Mouse (Mus musculus) erythroblast, embryonic 14.5 days (primary cell): ENCODE results near the gene Ciita. TPM values are rescaled to one million over a fixed set of nuclear protein-coding genes. Genes with fewer than 3 reads are reported as not detected.

Source experiments
- H3K27me3 ChIP-seq: 2 replicates; pipeline ENCODE4 v1.6.1; 2012; ENCODE audit warnings: inconsistent platforms; ENCODE audit not compliant: control insufficient read depth
- H3K36me3 ChIP-seq: 2 replicates; pipeline ENCODE4 v1.6.1; 2012; ENCODE audit warnings: mild to moderate bottlenecking, inconsistent platforms; ENCODE audit not compliant: control insufficient read depth
- H3K4me1 ChIP-seq: 2 replicates; pipeline ENCODE4 v1.6.1; 2012; ENCODE audit warnings: inconsistent platforms; ENCODE audit not compliant: control insufficient read depth
- H3K4me3 ChIP-seq: replicated peaks from 2 replicates; pipeline ENCODE3; 2012; ENCODE audit warnings: moderate library complexity, mild to moderate bottlenecking, inconsistent platforms
- H3K9me3 ChIP-seq: 2 replicates; pipeline ENCODE4 v1.6.1; 2012; ENCODE audit warnings: low read length, inconsistent platforms, mixed read lengths; ENCODE audit not compliant: control insufficient read depth
- GATA1 ChIP-seq: IDR thresholded peaks from 2 replicates; pipeline ENCODE4 v1.6.1; 2012; ENCODE audit warnings: low read length, inconsistent platforms, mixed read lengths
- TAL1 ChIP-seq: IDR thresholded peaks from 3 replicates; pipeline ENCODE4 v1.6.1; 2012; ENCODE audit warnings: low read length, inconsistent platforms, mixed read lengths
- polyA plus RNA-seq: library from polyadenylated mRNA; stranded (reverse); fragments of >175 nt; gene quantifications from 2 replicates; pipeline ENCODE4 v1.2.3, GENCODE M21; 2012

Ciita gene
- polyA plus RNA-seq, 1 experiment = not detected

DNA sequence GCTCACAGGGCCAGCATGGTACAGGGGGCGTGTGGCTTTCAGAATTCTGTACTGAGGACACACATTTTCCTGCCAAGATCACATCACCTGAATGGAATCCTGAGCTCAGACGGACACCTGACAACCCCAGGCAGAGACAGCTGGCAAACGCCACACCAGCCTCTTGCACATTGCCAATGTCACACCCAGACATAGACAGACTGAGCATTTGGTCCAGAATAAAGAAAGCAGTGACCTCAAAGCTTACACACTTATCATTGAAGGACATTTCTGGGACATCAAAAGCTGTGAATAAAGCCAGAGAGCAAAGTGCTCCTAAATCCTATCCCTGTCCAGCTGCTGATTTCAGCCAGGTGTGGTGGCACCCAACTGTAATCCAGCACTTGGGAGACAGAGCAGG, 57.1 kb downstream of the Ciita start:
- H3K4me1 ChIP-seq = peaks cover 19% of the 10 kb centered on the region
- TF ChIP-seq GATA1 (no peak), TAL1 (no peak)

DNA sequence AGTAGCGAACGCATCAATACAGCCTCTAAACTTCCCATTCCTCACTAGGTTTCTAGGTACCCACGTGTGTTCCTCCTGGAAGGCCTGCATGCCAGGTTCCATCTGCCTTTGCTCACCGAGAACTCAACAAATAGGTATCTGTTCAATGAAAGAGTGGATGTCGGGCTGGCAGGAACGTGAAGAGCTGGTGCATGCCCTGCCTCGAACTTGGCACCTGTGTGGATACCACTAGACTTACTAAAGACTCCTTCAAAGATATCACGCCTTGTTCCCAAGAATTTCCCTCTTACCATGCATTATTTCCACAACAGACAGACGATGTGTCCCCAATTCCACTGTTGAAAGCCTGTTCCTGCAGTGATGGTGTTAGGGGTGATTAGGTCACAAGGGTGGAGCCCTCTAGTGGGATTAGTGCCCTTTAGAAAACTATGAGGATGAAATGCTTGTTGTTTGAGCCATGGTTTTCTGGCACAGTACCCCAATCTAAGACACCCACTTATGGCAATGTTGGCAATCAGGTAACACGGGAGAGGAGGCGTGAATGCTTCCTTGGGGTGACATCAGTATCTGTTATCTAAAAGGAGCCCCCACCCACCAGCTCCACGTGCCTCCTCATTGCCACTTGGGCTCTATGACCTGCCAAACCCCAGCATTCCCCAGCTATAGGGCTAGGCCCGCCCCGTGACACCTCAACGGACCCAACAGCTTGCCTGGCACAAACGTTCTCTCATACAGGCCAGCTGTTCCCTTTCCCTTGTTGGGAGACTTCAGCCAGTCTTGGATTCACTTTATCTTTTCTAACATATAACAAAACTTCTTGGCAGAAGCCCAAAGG, 61.1 kb downstream of the Ciita start:
- no peaks in the 10 kb centered on the region for H3K9me3 ChIP-seq
- no peak for TF ChIP-seq TAL1
- TF ChIP-seq GATA1 = no peak
- H3K4me3 ChIP-seq = peak overlapping the region; percentile 80
- H3K4me1 ChIP-seq = peaks cover 52% of the 10 kb centered on the region
- no peaks in the 10 kb centered on the region for H3K36me3 ChIP-seq
- no peaks in the 10 kb centered on the region for H3K27me3 ChIP-seq

More for the DNA sequence above, 57.1 kb downstream of the Ciita start:
- no peaks in the 10 kb centered on the region for H3K9me3 ChIP-seq
- H3K36me3 ChIP-seq = no peaks in the 10 kb centered on the region
- H3K27me3 ChIP-seq = no peaks in the 10 kb centered on the region
- H3K4me3 ChIP-seq = no peak overlapping the region

DNA sequence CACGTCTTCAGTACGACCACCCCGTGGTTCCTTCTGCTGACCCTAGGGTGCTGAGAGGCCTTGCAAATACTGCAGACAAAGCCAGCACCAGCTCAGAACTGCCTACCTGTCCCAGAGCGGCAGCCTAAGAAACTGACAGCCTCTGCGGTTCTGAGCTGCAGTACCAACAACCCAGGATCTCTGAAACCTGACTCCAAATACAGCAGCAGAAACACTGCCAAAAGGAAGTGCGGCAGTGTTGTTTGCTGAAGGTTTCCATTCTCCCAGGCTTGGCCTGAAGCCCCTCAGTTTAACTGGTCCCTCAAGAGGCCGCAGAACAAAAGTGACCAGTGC, 61.7 kb downstream of the Ciita start:
- H3K9me3 ChIP-seq = no peaks in the 10 kb centered on the region
- H3K4me3 ChIP-seq = peak overlapping the region; percentile 80
- TF ChIP-seq GATA1 (no peak), TAL1 (no peak)
- H3K4me1 ChIP-seq = peaks cover 58% of the 10 kb centered on the region
- no peaks in the 10 kb centered on the region for H3K27me3 ChIP-seq
- no peaks in the 10 kb centered on the region for H3K36me3 ChIP-seq

DNA sequence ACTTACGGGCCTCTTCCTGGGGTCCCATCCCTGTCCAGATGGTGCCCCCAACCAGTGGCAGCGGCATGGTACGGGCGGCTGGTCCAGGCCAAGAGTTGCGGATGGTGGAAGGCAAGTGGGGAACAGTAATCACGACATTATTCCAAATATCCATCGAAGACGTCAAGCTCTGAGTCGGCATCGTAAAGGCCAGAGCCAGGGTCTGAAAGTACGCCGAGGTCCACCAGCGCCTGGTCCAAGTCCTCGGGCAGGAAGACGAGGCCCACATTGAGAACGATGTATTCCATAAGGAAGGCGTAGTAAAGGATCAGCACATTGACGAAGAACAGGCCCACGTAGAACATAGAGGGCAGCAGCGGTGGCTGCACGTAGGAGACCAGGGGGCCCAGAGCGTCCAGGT, 62.4 kb downstream of the Ciita start:
- Histone ChIP-seq H3K4me1 (peaks cover 65% of the 10 kb centered on the region), H3K27me3 (no peaks in the 10 kb centered on the region), H3K9me3 (no peaks in the 10 kb centered on the region), H3K36me3 (no peaks in the 10 kb centered on the region), H3K4me3 (peak overlapping the region; percentile 80)
- TF ChIP-seq GATA1 (no peak), TAL1 (no peak)

DNA sequence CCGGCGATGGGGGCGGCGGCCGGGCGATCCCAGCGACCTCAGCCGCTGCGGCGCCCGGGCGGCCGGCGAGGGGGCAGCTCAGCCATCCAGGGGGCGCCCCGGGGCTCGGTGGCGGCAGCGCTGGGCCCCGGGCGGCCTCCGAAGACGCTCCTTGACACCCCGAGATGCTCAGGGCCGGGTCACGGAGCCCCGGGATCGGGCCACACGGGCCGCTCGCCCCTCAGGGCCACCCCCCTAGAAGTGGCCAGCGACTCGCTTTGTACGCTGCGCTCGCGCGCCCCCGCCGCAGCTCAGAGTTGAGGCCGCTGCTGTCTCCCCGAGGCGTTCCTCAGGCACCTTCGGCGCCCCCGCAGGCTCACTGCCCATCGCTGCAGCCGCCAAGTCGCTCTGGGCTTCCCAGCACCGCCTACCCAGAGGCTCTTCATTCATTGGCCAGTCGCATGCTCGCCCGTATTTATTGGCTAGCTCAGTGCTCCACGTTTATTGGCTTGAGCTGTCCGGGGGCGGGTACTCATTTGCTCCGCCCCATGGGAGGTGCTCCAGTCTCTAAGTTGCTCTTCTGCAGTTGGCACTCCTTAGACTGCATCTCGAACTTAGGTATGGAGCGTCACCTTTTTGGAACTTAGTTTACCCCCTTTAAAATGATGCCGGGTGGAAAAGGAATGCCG, 63.0 kb downstream of the Ciita start, which contains the start of gene Dexi:
Gene Dexi (minus strand): TSS at position 357 of the 668 bp plus-strand sequence.
- TF ChIP-seq GATA1 (no peak), TAL1 (no peak)
- no peaks in the 10 kb centered on the region for H3K9me3 ChIP-seq
- peak within 1 kb of the TSS; percentile 80 for H3K4me3 ChIP-seq
- H3K4me1 ChIP-seq = peaks cover 66% of the 10 kb centered on the region
- no peaks in the 10 kb centered on the region for H3K27me3 ChIP-seq
- H3K36me3 ChIP-seq = no peaks in the 10 kb centered on the region

DNA sequence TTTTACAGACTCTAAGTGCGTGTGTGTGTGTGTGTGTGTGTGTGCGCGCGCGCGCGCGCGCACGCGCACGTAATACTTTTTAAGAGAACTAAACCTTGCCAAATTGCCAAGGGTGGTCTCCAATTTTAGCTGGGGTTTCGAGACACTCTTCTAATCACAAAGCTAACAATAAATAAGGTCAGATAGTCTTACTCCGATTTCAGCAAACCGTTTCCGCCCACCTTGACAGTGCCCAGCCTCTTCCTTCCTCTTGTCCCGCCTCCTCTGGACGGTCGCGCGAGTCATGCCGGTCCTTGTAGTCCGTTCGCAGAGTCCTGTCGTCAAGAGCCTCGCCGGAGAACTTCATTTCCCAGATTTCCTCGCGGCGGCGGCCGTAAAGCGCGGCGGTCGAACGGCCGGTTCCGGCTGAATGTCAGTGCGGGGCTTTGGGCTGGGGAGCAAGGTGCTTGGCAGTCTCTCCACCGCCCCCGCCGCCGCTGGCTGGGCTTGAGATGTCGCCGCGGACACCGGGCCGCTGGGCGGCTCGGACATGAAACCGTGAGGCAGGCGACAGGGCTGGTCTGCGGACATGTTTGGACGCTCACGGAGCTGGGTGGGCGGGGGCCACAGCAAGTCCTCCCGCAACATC, 65.2 kb downstream of the Ciita start, which contains the start of gene Clec16a:
Gene Clec16a (plus strand): TSS at position 345 of the 628 bp plus-strand sequence.
- peak within 1 kb of the TSS; percentile 88 for H3K4me3 ChIP-seq
- no peak for TF ChIP-seq GATA1
- no peak for TF ChIP-seq TAL1
- H3K9me3 ChIP-seq = no peaks in the 10 kb centered on the region
- H3K4me1 ChIP-seq = peaks cover 67% of the 10 kb centered on the region
- H3K36me3 ChIP-seq = no peaks in the 10 kb centered on the region
- H3K27me3 ChIP-seq = no peaks in the 10 kb centered on the region

DNA sequence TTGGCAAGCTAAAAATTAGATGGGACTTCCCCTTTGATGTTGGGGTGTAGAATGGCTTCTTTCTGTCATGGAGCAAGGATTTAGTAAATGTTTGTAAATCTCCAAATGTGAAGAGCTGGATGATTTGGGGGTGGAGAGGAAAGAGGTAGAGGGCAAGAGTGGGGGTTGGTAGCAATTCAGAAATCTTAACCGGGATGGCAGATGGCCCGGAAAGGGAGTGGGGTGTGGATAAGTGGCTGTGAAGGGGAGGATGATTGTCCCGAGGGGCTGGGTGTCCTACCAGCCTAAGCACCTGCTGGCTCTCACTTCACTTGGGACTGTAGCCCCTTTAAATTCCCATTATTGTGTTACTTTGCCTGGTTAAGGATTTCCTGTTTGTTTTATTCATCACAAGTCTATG, 67.0 kb downstream of the Ciita start:
- H3K36me3 ChIP-seq = no peaks in the 10 kb centered on the region
- no peak overlapping the region for H3K4me3 ChIP-seq
- peaks cover 49% of the 10 kb centered on the region for H3K4me1 ChIP-seq
- TF ChIP-seq GATA1 = no peak
- TF ChIP-seq TAL1 = no peak
- H3K9me3 ChIP-seq = no peaks in the 10 kb centered on the region
- no peaks in the 10 kb centered on the region for H3K27me3 ChIP-seq

DNA sequence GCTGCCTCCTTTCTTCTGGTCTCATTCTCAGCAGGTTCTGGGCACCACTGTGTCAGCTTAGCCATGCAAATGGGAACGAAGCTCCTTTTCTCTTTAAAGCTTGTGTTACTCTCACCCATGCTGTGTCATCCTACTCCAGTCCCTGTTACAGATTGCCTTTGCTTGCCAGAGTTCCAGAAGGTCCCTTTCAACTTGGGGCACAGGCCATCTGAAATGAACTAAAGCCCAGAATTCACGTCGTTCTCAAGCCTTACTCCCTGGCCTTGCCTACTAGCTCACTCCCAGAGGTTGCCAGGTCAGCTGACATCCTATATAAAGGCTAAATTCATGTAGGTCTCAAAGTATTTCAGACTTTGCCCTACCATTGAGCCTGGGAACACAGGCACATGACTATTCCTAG, 69.1 kb downstream of the Ciita start:
- H3K4me1 ChIP-seq = peaks cover 32% of the 10 kb centered on the region
- H3K36me3 ChIP-seq = no peaks in the 10 kb centered on the region
- no peak overlapping the region for H3K4me3 ChIP-seq
- no peaks in the 10 kb centered on the region for H3K9me3 ChIP-seq
- TF ChIP-seq TAL1 = no peak
- TF ChIP-seq GATA1 = no peak
- H3K27me3 ChIP-seq = no peaks in the 10 kb centered on the region

DNA sequence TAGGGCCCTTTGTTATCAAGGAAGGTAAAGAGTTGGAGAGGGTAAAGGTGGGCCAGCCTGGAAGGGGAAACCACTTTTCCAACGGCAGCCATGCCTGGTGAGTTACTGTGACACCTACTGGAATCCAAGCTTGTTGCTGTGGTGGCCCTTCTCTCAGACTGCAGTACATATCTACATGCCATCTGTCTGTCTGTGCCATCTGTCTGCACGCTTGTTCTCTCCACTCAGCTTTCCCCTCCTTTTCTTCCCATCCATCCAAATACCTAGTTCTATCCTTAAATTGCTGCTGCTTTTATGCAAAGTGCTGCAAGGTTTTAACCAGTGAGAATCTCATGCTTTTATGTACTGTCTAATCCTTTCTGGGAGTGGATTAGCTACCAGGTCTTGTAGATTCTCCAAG, 69.7 kb downstream of the Ciita start:
- Histone ChIP-seq H3K36me3 (no peaks in the 10 kb centered on the region), H3K9me3 (no peaks in the 10 kb centered on the region), H3K27me3 (no peaks in the 10 kb centered on the region), H3K4me1 (peaks cover 26% of the 10 kb centered on the region), H3K4me3 (no peak overlapping the region)
- TF ChIP-seq TAL1 (no peak), GATA1 (no peak)
